Mouse (Mus musculus) forebrain, embryonic 15.5 days (tissue): ENCODE results near the gene Cx3cr1. TPM values are rescaled to one million over a fixed set of nuclear protein-coding genes. Genes with fewer than 3 reads are reported as not detected.

Source experiments
- ATAC-seq: fragments of 200-750 bp; cut with Nextera tagmentation; replicated peaks from 2 replicates; pipeline ENCODE4 v1.8.0; 2017; ENCODE audit warnings: mild to moderate bottlenecking, moderate TSS enrichment, moderate library complexity
- H3K27ac ChIP-seq: fragments of 300-500 bp; sonication (generic); replicated peaks from 2 replicates; pipeline ENCODE4 v1.5.1; 2015; ENCODE audit warnings: mild to moderate bottlenecking, inconsistent platforms
- H3K27me3 ChIP-seq: fragments of 300-500 bp; sonication (generic); 2 replicates; pipeline ENCODE4 v1.6.1; 2015; ENCODE audit warnings: inconsistent platforms
- H3K36me3 ChIP-seq: fragments of 300-500 bp; sonication (generic); 2 replicates; pipeline ENCODE4 v1.6.1; 2015; ENCODE audit warnings: mild to moderate bottlenecking, inconsistent platforms
- H3K4me1 ChIP-seq: fragments of 300-500 bp; sonication (generic); 2 replicates; pipeline ENCODE4 v1.6.1; 2015; ENCODE audit warnings: inconsistent platforms
- H3K4me2 ChIP-seq: fragments of 300-500 bp; sonication (generic); replicated peaks from 2 replicates; pipeline ENCODE4 v1.6.1; 2015; ENCODE audit warnings: mild to moderate bottlenecking, inconsistent platforms
- H3K4me3 ChIP-seq: fragments of 300-500 bp; sonication (generic); 2 replicates; pipeline ENCODE4 v1.5.1; 2015; ENCODE audit warnings: mild to moderate bottlenecking, inconsistent platforms
- H3K9ac ChIP-seq: fragments of 300-500 bp; sonication (generic); replicated peaks from 2 replicates; pipeline ENCODE4 v1.6.1; 2015; ENCODE audit warnings: mild to moderate bottlenecking, inconsistent platforms
- H3K9me3 ChIP-seq: fragments of 300-500 bp; sonication (generic); 2 replicates; pipeline ENCODE4 v1.6.1; 2016; ENCODE audit warnings: inconsistent platforms
- WGBS: fragments of 180-500 bp; shearing (Covaris S2); methylation state at CpG from one replicate; pipeline ENCODE4 v1.1.7; 2015; ENCODE audit warnings: mixed read lengths; 5-methylcytosine and 5-hydroxymethylcytosine counted together
- polyA plus RNA-seq: library from polyadenylated mRNA; unstranded; fragments of >200 nt; fragmentation: Nextera tagmentation; extraction: Ambion mirVana; gene quantifications from 2 replicates; pipeline ENCODE4 v1.2.1, GENCODE M21; 2015

The Cx3cr1 gene
- polyA plus RNA-seq, 1 experiment from 2014 or later = 6.9 TPM

DNA sequence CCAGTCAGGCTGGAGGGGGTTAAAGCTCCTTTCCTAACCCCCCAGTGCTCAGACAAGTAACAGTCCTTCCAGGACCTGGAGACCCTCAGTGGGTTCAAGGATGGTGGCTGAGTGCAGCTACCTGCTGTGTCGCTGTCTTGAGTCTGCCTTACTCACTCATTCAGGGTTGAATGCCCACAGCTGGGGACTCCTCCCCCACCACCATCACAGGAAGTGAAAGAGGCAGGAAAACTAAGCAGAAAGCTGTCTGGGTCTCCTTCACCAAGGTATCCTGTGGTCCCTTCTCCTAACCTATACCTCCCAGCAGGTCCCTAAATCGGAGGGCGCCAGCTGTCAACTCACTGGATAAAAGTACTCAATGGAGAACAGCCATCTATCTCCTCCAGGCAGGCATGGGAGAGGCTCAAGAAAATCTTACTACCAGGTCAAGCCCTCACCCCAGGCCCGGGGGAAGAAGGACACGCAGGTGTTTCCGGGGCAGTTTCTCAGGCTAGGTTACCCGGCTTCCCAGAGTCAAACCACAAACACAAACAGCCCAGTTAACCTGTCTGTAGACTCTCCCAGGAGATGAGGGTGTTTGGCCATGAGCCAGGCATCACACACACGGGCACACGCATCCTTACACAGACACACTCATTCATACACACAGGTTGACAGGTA is 91.4 kb downstream of the Cx3cr1 start:
- Histone ChIP-seq H3K4me2 (no peak overlapping the region), H3K4me1 (peaks cover 53% of the 10 kb centered on the region), H3K27me3 (no peaks in the 10 kb centered on the region), H3K4me3 (no peak overlapping the region), H3K36me3 (no peaks in the 10 kb centered on the region), H3K9ac (no peak overlapping the region), H3K27ac (0 out of 2 replicates have a peak overlapping the region, but pooled peaks have one; percentile 25), H3K9me3 (no peaks in the 10 kb centered on the region)
- WGBS = 53% methylated on average over 9 of the region's 9 CpGs
- no peak for ATAC-seq

- Histone ChIP-seq H3K4me3 (no peak overlapping the region), H3K9ac (no peak overlapping the region), H3K9me3 (no peaks in the 10 kb centered on the region), H3K4me1 (peaks cover 46% of the 10 kb centered on the region), H3K27ac (0 out of 2 replicates have a peak overlapping the region, but pooled peaks have one; percentile 25), H3K36me3 (no peaks in the 10 kb centered on the region), H3K27me3 (no peaks in the 10 kb centered on the region), H3K4me2 (no peak overlapping the region)
- ATAC-seq = no peak
- WGBS = 44% methylated on average over 5 of the region's 5 CpGs
These were observed 92.1 kb downstream of the Cx3cr1 start for GRCm38 (mm10) chr9:119977557-119978060.

DNA sequence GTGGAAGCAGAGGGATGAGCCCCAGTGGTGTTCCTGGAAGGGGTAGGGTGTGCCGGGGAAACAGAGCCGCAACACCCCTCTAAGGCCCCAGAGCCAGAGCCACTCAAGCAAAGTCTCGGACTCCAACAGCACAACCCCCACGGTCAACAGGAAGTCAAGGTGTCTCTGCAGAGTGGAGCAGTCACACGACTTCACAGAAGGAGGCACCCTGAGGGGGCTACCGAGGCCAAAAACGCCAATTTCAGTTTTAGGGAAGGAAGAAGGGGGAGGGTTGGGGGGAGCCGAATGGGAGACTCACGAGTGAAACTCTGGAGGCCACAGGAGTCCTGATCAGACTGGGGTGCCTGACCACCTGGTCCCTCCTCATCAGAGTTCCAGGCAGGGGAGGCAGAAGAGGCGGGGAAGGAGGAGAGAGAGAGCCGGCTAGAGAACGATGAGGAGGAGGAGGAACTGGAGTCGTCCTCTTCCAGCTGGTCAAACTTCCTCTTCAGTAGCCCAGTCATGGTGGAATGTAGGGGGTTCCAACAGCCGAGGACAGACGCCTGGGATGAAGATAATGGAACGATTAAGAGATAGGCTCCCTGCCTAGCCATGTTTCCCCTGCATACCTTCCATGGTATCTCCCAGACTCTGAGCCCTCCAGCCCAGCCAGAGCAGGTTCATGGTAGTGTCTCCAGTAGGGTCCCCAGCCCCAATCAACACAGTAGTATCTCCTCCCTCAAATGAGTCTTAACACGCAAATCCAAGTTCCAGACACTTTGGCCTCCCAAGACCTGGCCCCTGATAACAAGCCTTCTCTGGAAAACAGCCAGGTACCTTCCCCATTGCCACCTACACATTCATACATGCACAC is 92.7 kb downstream of the Cx3cr1 start:
- H3K9me3 ChIP-seq = no peaks in the 10 kb centered on the region
- no peak for ATAC-seq
- no peak overlapping the region for H3K4me2 ChIP-seq

GRCm38 (mm10) chr9:119975286-119975685 is 94.4 kb downstream of the Cx3cr1 start:
- no peak for ATAC-seq
- peaks cover 46% of the 10 kb centered on the region for H3K4me1 ChIP-seq
- H3K36me3 ChIP-seq = no peaks in the 10 kb centered on the region
- H3K4me3 ChIP-seq = no peak overlapping the region
- H3K27ac ChIP-seq = no peak overlapping the region
- no peaks in the 10 kb centered on the region for H3K9me3 ChIP-seq
- H3K27me3 ChIP-seq = no peaks in the 10 kb centered on the region
- no peak overlapping the region for H3K4me2 ChIP-seq
- no peak overlapping the region for H3K9ac ChIP-seq
- WGBS = 93% methylated on average over 4 of the region's 4 CpGs

More for the DNA sequence above, 92.7 kb downstream of the Cx3cr1 start:
- Histone ChIP-seq H3K27ac (no peak overlapping the region), H3K4me1 (peaks cover 45% of the 10 kb centered on the region), H3K27me3 (no peaks in the 10 kb centered on the region), H3K9ac (no peak overlapping the region), H3K36me3 (no peaks in the 10 kb centered on the region), H3K4me3 (no peak overlapping the region)
- WGBS = 69% methylated on average over 17 of the region's 17 CpGs

DNA sequence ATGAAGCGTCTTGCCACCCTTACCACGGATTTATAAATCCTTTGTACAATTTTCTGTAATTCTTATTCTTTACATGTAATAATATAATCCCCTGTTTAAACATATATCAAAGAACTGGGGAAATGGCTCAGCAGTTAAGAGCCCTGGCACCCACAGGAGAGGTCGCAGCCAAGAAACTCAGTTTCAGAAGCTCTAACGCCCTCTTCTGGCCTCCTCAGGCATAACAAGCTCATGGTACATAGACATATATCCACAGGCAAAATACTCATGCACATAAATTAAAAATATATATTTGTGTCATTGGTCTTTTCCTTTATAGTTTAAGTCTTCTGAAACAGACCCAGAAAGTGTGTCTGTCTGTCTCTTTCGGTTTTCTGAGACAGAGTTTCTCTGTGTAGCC is 95.1 kb downstream of the Cx3cr1 start:
- 75% methylated on average over 5 of the region's 5 CpGs for WGBS

GRCm38 (mm10) chr9:119973869-119974520 is 95.7 kb downstream of the Cx3cr1 start:
- no peaks in the 10 kb centered on the region for H3K9me3 ChIP-seq
- no peak for ATAC-seq
- peaks cover 49% of the 10 kb centered on the region for H3K4me1 ChIP-seq
- H3K27ac ChIP-seq = no peak overlapping the region
- WGBS = 92% methylated on average over 27 of the region's 27 CpGs
- H3K4me2 ChIP-seq = no peak overlapping the region
- H3K36me3 ChIP-seq = no peaks in the 10 kb centered on the region
- no peak overlapping the region for H3K9ac ChIP-seq
- no peaks in the 10 kb centered on the region for H3K27me3 ChIP-seq
- no peak overlapping the region for H3K4me3 ChIP-seq

More for the DNA sequence above, 95.1 kb downstream of the Cx3cr1 start:
- no peak overlapping the region for H3K4me3 ChIP-seq
- H3K4me2 ChIP-seq = no peak overlapping the region
- H3K9me3 ChIP-seq = no peaks in the 10 kb centered on the region
- no peak overlapping the region for H3K27ac ChIP-seq
- H3K27me3 ChIP-seq = no peaks in the 10 kb centered on the region
- H3K4me1 ChIP-seq = peaks cover 51% of the 10 kb centered on the region
- H3K9ac ChIP-seq = no peak overlapping the region
- no peaks in the 10 kb centered on the region for H3K36me3 ChIP-seq
- no peak for ATAC-seq

- H3K36me3 ChIP-seq = no peaks in the 10 kb centered on the region
- no peak overlapping the region for H3K4me2 ChIP-seq
- no peak overlapping the region for H3K27ac ChIP-seq
- H3K9ac ChIP-seq = no peak overlapping the region
- 92% methylated on average over 23 of the region's 23 CpGs for WGBS
- no peaks in the 10 kb centered on the region for H3K9me3 ChIP-seq
- ATAC-seq = no peak
- no peaks in the 10 kb centered on the region for H3K27me3 ChIP-seq
- no peak overlapping the region for H3K4me3 ChIP-seq
- peaks cover 42% of the 10 kb centered on the region for H3K4me1 ChIP-seq
These were observed 96.4 kb downstream of the Cx3cr1 start for GRCm38 (mm10) chr9:119973281-119973680.

DNA sequence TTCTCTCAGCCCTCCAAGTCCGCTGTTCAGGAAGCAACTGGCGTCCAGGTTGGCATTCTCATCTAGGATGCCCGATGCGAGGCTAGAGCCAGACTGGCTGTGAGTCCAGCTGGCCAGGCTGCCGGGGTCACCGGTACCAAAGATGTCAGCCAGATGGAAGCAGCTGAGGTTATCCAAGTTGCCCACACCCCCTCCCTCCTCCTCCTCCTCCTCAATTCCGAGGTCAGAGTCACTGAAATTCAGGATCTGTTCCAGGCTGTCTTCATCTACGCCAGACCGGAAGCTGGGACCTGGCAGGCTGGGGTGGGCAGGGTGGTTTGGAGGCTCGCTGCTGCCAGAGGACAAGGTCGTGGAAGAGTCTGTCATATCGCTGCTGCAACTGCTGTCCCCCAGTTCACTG is 97.1 kb downstream of the Cx3cr1 start:
- 80% methylated on average over 12 of the region's 12 CpGs for WGBS
- no peaks in the 10 kb centered on the region for H3K9me3 ChIP-seq

GRCm38 (mm10) chr9:119972166-119972565 is 97.5 kb downstream of the Cx3cr1 start:
- 89% methylated on average over 10 of the region's 10 CpGs for WGBS
- Histone ChIP-seq H3K27me3 (no peaks in the 10 kb centered on the region), H3K4me2 (no peak overlapping the region), H3K9me3 (no peaks in the 10 kb centered on the region), H3K4me3 (no peak overlapping the region), H3K9ac (no peak overlapping the region), H3K4me1 (peaks cover 31% of the 10 kb centered on the region), H3K27ac (peak overlapping the region; percentile 44), H3K36me3 (no peaks in the 10 kb centered on the region)
- ATAC-seq = no peak

More for the DNA sequence above, 97.1 kb downstream of the Cx3cr1 start:
- Histone ChIP-seq H3K9ac (no peak overlapping the region), H3K27me3 (no peaks in the 10 kb centered on the region), H3K27ac (peak overlapping the region; percentile 44), H3K36me3 (no peaks in the 10 kb centered on the region), H3K4me1 (peaks cover 35% of the 10 kb centered on the region), H3K4me3 (no peak overlapping the region), H3K4me2 (no peak overlapping the region)
- ATAC-seq = no peak

DNA sequence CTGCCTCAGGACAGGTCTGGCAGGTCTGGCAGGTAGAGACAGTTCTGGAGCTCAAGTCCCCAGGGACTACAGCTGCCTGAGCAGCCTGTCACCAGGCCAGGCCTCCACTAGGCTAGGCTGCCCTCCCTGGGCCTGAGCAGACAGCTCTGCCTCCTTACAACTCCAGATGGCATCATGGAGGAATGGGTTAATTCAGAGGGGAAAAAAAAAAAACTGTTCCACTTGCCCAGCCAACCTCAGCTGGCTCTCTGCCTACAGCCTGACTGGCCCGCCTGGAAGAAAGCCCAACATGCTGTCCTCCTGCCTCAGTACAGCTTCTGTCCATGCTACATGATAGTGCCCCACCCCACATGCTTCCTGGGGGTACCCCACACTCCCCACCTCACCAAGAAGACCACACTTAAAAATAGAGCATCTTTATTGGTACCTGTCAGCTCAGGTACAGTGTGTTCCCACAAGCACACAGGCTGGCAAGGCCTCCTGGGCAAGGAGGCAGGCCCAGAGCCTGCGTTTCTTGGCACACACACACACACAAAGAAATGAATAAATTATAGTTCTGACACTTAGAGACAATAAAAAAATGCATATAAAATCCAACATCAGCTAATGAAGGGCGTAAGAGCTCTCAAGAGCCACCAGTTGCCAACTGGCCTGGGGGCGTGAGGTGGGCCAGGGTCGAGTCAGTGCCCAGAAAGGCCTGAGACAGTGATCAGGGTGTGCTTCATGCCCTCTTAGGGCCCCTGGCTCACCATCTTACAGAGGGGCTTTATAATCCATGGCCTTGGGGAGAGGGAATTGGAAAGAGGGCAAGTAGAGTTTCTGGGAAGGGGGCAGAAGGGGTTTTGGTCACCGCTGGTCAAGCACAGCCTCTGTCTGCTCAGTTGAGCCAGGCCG is 98.7 kb downstream of the Cx3cr1 start:
- H3K9me3 ChIP-seq = no peaks in the 10 kb centered on the region
- H3K9ac ChIP-seq = peak overlapping the region; percentile 10; the same call in 1 of the 2 replicates
- peaks cover 27% of the 10 kb centered on the region for H3K4me1 ChIP-seq
- H3K27me3 ChIP-seq = no peaks in the 10 kb centered on the region
- no peaks in the 10 kb centered on the region for H3K36me3 ChIP-seq
- peak; percentile 80 for ATAC-seq
- 56% methylated on average over 7 of the region's 7 CpGs for WGBS
- no peak overlapping the region for H3K4me3 ChIP-seq
- no peak overlapping the region for H3K4me2 ChIP-seq
- H3K27ac ChIP-seq = peak overlapping the region; percentile 92

- Histone ChIP-seq H3K9me3 (no peaks in the 10 kb centered on the region), H3K36me3 (no peaks in the 10 kb centered on the region), H3K27me3 (no peaks in the 10 kb centered on the region), H3K4me3 (no peak overlapping the region), H3K9ac (no peak overlapping the region; the same call in 1 of the 2 replicates), H3K27ac (peak overlapping the region; percentile 92), H3K4me2 (no peak overlapping the region), H3K4me1 (peaks cover 27% of the 10 kb centered on the region)
- peak; percentile 47; the same call in 1 of the 2 replicates for ATAC-seq
- WGBS = 40% methylated on average over 6 of the region's 6 CpGs
These were observed 99.5 kb downstream of the Cx3cr1 start for GRCm38 (mm10) chr9:119970221-119970620.
